Mouse (Mus musculus) liver, embryonic 15.5 days (tissue): ENCODE measurements around the gene Ube2c. TPM values are rescaled to one million over a fixed set of nuclear protein-coding genes. Genes with fewer than 3 reads are reported as not detected.

Experiments used
- ATAC-seq: fragments of 200-750 bp; cut with Nextera tagmentation; 2 replicates; pipeline ENCODE4 v1.8.0; 2017; ENCODE audit warnings: moderate number of reproducible peaks, mild to moderate bottlenecking, moderate library complexity; ENCODE audit not compliant: insufficient read depth
- H3K27ac ChIP-seq: fragments of 300-500 bp; sonication (generic); replicated peaks from 2 replicates; pipeline ENCODE4 v1.5.1; 2015; ENCODE audit warnings: mild to moderate bottlenecking, inconsistent platforms
- H3K27me3 ChIP-seq: fragments of 300-500 bp; sonication (generic); 2 replicates; pipeline ENCODE4 v1.6.1; 2015; ENCODE audit warnings: mild to moderate bottlenecking, inconsistent platforms
- H3K36me3 ChIP-seq: fragments of 300-500 bp; sonication (generic); replicated peaks from 2 replicates; pipeline ENCODE4 v1.6.1; 2015; ENCODE audit warnings: moderate library complexity, mild to moderate bottlenecking, inconsistent platforms
- H3K4me1 ChIP-seq: fragments of 300-500 bp; sonication (generic); replicated peaks from 2 replicates; pipeline ENCODE4 v1.6.1; 2015; ENCODE audit warnings: inconsistent platforms
- H3K4me2 ChIP-seq: fragments of 300-500 bp; sonication (generic); 2 replicates; pipeline ENCODE4 v1.6.1; 2015; ENCODE audit warnings: moderate library complexity, mild to moderate bottlenecking, inconsistent platforms
- H3K4me3 ChIP-seq: fragments of 300-500 bp; sonication (generic); replicated peaks from 2 replicates; pipeline ENCODE4 v1.5.1; 2015; ENCODE audit warnings: mild to moderate bottlenecking, inconsistent platforms
- H3K9ac ChIP-seq: fragments of 300-500 bp; sonication (generic); 2 replicates; pipeline ENCODE4 v1.6.1; 2015; ENCODE audit warnings: moderate library complexity, mild to moderate bottlenecking, inconsistent platforms
- H3K9me3 ChIP-seq: fragments of 300-500 bp; sonication (generic); replicated peaks from 2 replicates; pipeline ENCODE4 v1.6.1; 2016; ENCODE audit warnings: inconsistent platforms
- WGBS: fragments of 180-500 bp; shearing (Covaris S2); methylation state at CpG from one replicate; pipeline ENCODE4 v1.1.7; 2015; ENCODE audit warnings: mixed read lengths; ENCODE audit not compliant: insufficient replicate concordance; 5-methylcytosine and 5-hydroxymethylcytosine counted together
- polyA plus RNA-seq: library from polyadenylated mRNA; unstranded; fragments of >200 nt; fragmentation: Nextera tagmentation; extraction: Ambion mirVana; gene quantifications from 2 replicates; pipeline ENCODE4 v1.2.1, GENCODE M21; 2015

Gene Ube2c
- polyA plus RNA-seq, 1 experiment from 2014 or later = 720 TPM

- ATAC-seq = peak; percentile 3; the same call in 1 of the 2 replicates
- Histone ChIP-seq H3K4me2 (peak overlapping the region; percentile 62), H3K9me3 (no peaks in the 10 kb centered on the region), H3K27me3 (no peaks in the 10 kb centered on the region), H3K4me3 (no peak overlapping the region), H3K27ac (peak overlapping the region; percentile 97), H3K36me3 (peaks cover 93% of the 10 kb centered on the region), H3K4me1 (peaks cover 77% of the 10 kb centered on the region), H3K9ac (peak overlapping the region; percentile 56)
- 81% methylated on average over 4 of the region's 4 CpGs for WGBS
These were observed 7.7 kb upstream of the Ube2c start for GRCm38 (mm10) chr2:164761971-164762370.

GRCm38 (mm10) chr2:164762593-164762992 lies 7.1 kb upstream of the Ube2c start:
- peaks cover 73% of the 10 kb centered on the region for H3K4me1 ChIP-seq
- peak overlapping the region; percentile 62 for H3K4me2 ChIP-seq
- H3K4me3 ChIP-seq = no peak overlapping the region
- H3K9ac ChIP-seq = peak overlapping the region; percentile 56
- H3K27ac ChIP-seq = peak overlapping the region; percentile 97
- 0 out of 2 replicates have a peak, but pooled peaks have one; percentile 4 for ATAC-seq
- H3K9me3 ChIP-seq = no peaks in the 10 kb centered on the region
- no peaks in the 10 kb centered on the region for H3K27me3 ChIP-seq
- WGBS = 77% methylated on average over 7 of the region's 7 CpGs
- peaks cover 93% of the 10 kb centered on the region for H3K36me3 ChIP-seq

GRCm38 (mm10) chr2:164765841-164766240 lies 3.9 kb upstream of the Ube2c start:
- peaks cover 76% of the 10 kb centered on the region for H3K36me3 ChIP-seq
- peak overlapping the region; percentile 63 for H3K27ac ChIP-seq
- peaks cover 62% of the 10 kb centered on the region for H3K4me1 ChIP-seq
- whole genome bisulfite sequencing = 81% methylated on average over 3 of the region's 3 CpGs
- no peaks in the 10 kb centered on the region for H3K27me3 ChIP-seq
- 0 out of 2 replicates have a peak overlapping the region, but pooled peaks have one; percentile 6 for H3K9ac ChIP-seq
- no peak overlapping the region for H3K4me3 ChIP-seq
- no peak for ATAC-seq
- no peaks in the 10 kb centered on the region for H3K9me3 ChIP-seq
- no peak overlapping the region for H3K4me2 ChIP-seq

- H3K27me3 ChIP-seq = no peaks in the 10 kb centered on the region
- 0 out of 2 replicates have a peak overlapping the region, but pooled peaks have one; percentile 93 for H3K4me3 ChIP-seq
- no peak for ATAC-seq
- no peak overlapping the region; the same call in 1 of the 2 replicates for H3K9ac ChIP-seq
- H3K4me1 ChIP-seq = peaks cover 62% of the 10 kb centered on the region
- peak overlapping the region; percentile 73 for H3K4me2 ChIP-seq
- 87% methylated on average over 15 of the region's 15 CpGs for WGBS
- H3K9me3 ChIP-seq = no peaks in the 10 kb centered on the region
- H3K27ac ChIP-seq = peak overlapping the region; percentile 63
- H3K36me3 ChIP-seq = peaks cover 76% of the 10 kb centered on the region
These were observed 1.7 kb upstream of the Ube2c start for GRCm38 (mm10) chr2:164767812-164768540.

- H3K9ac ChIP-seq = peak overlapping the region; percentile 98
- H3K36me3 ChIP-seq = peaks cover 67% of the 10 kb centered on the region
- H3K4me2 ChIP-seq = peak overlapping the region; percentile 82
- H3K9me3 ChIP-seq = no peaks in the 10 kb centered on the region
- 0 out of 2 replicates have a peak, but pooled peaks cover 4% of the 10 kb centered on the region for H3K27me3 ChIP-seq
- WGBS = 1% methylated on average over 15 of the region's 15 CpGs
- peaks cover 69% of the 10 kb centered on the region for H3K4me1 ChIP-seq
- H3K4me3 ChIP-seq = peak overlapping the region; percentile 93
- peak; percentile 6; the same call in 1 of the 2 replicates for ATAC-seq
- H3K27ac ChIP-seq = peak overlapping the region; percentile 94
These were observed 581 bp downstream of the Ube2c start for GRCm38 (mm10) chr2:164770279-164770678.

- peak overlapping the region; percentile 98 for H3K9ac ChIP-seq
- no peaks in the 10 kb centered on the region for H3K9me3 ChIP-seq
- no peak for ATAC-seq
- peak overlapping the region; percentile 93 for H3K4me3 ChIP-seq
- 54% methylated on average over 8 of the region's 8 CpGs for WGBS
- peaks cover 67% of the 10 kb centered on the region for H3K4me1 ChIP-seq
- H3K36me3 ChIP-seq = peaks cover 58% of the 10 kb centered on the region
- H3K4me2 ChIP-seq = peak overlapping the region; percentile 82
- H3K27ac ChIP-seq = peak overlapping the region; percentile 94
- H3K27me3 ChIP-seq = peaks cover 7% of the 10 kb centered on the region; the same call in 1 of the 2 replicates
These were observed 1.4 kb downstream of the Ube2c start for GRCm38 (mm10) chr2:164771123-164771522.

- peak overlapping the region; percentile 94 for H3K27ac ChIP-seq
- H3K4me1 ChIP-seq = peaks cover 56% of the 10 kb centered on the region
- peak overlapping the region; percentile 93 for H3K4me3 ChIP-seq
- H3K4me2 ChIP-seq = peak overlapping the region; percentile 82
- H3K9me3 ChIP-seq = no peaks in the 10 kb centered on the region
- 61% methylated on average over 14 of the region's 14 CpGs for WGBS
- peaks cover 30% of the 10 kb centered on the region for H3K27me3 ChIP-seq
- ATAC-seq = no peak
- peak overlapping the region; percentile 53 for H3K9ac ChIP-seq
- H3K36me3 ChIP-seq = peaks cover 36% of the 10 kb centered on the region
These were observed 3.7 kb downstream of the Ube2c start for GRCm38 (mm10) chr2:164773229-164773988.

GRCm38 (mm10) chr2:164773989-164774364 lies 4.3 kb downstream of the Ube2c start:
- peak overlapping the region; percentile 53 for H3K9ac ChIP-seq
- peaks cover 52% of the 10 kb centered on the region for H3K4me1 ChIP-seq
- WGBS = 12% methylated on average over 5 of the region's 5 CpGs
- H3K9me3 ChIP-seq = no peaks in the 10 kb centered on the region
- H3K4me2 ChIP-seq = peak overlapping the region; percentile 82
- peak overlapping the region; percentile 94 for H3K27ac ChIP-seq
- H3K4me3 ChIP-seq = peak overlapping the region; percentile 93
- peak; percentile 43 for ATAC-seq
- peaks cover 35% of the 10 kb centered on the region for H3K36me3 ChIP-seq
- peaks cover 36% of the 10 kb centered on the region for H3K27me3 ChIP-seq

- Histone ChIP-seq H3K9me3 (no peaks in the 10 kb centered on the region), H3K27me3 (peaks cover 55% of the 10 kb centered on the region), H3K27ac (no peak overlapping the region), H3K9ac (no peak overlapping the region), H3K4me1 (peaks cover 40% of the 10 kb centered on the region), H3K4me3 (no peak overlapping the region), H3K4me2 (no peak overlapping the region), H3K36me3 (peaks cover 27% of the 10 kb centered on the region)
- no peak for ATAC-seq
- 77% methylated on average over 6 of the region's 6 CpGs for WGBS
These were observed 6.4 kb downstream of the Ube2c start for GRCm38 (mm10) chr2:164776130-164776529.

- 55% methylated on average over 17 of the region's 17 CpGs for WGBS
- no peak overlapping the region for H3K9ac ChIP-seq
- ATAC-seq = no peak
- H3K4me2 ChIP-seq = no peak overlapping the region
- H3K27ac ChIP-seq = no peak overlapping the region
- H3K36me3 ChIP-seq = peaks cover 20% of the 10 kb centered on the region
- no peaks in the 10 kb centered on the region for H3K9me3 ChIP-seq
- H3K27me3 ChIP-seq = peaks cover 57% of the 10 kb centered on the region
- H3K4me3 ChIP-seq = no peak overlapping the region
- H3K4me1 ChIP-seq = peaks cover 34% of the 10 kb centered on the region
These were observed 7.1 kb downstream of the Ube2c start for GRCm38 (mm10) chr2:164776801-164777200.
